Mouse (Mus musculus) embryo, embryonic 11 days (tissue): ENCODE data around the gene 3110082J24Rik.
"Not testable (repeated sequence)": the region's sequence is repeated elsewhere in the genome, so short reads cannot be mapped to it uniquely, and the experiment has no call there.

Experiments used
- DNase-seq: peaks from one replicate; pipeline ENCODE4 v3.0.0-alpha.2; 2015

The 3110082J24Rik gene

GRCm38 (mm10) chr5:30067726-30068125 lies 38.2 kb downstream of the 3110082J24Rik start:
- DNase-seq: no peak

GRCm38 (mm10) chr5:30059607-30060006 lies 46.3 kb downstream of the 3110082J24Rik start:
- DNase-seq: not testable (repeated sequence)

GRCm38 (mm10) chr5:30058216-30058731 lies 47.6 kb downstream of the 3110082J24Rik start:
- DNase-seq: no peak
